Mouse (Mus musculus) heart, postnatal 14 days (tissue): ENCODE data around the gene Pnliprp1. TPM values are rescaled to one million over a fixed set of nuclear protein-coding genes. Genes with fewer than 3 reads are reported as not detected.

Experiments used
- DNase-seq, 2 experiments: peaks; one replicate each; pipeline ENCODE4 v3.0.0; 2021 to 2022
- intact Hi-C: fragments of 180-260 bp; cut with DNase I; formaldehyde crosslinking; loops from one replicate; pipeline ENCODE4 v1.15.1; 2025
- long read RNA-seq, 2 experiments: library from polyadenylated mRNA; stranded (forward); transcript quantifications; one replicate each; pipeline ENCODE4 v2.0.0; 2021
- total RNA-seq, 2 experiments: library from RNA; stranded (reverse); gene quantifications; 2 replicates each; pipeline ENCODE4 v1.2.3; 2021

The Pnliprp1 gene
- total RNA-seq = not detected
- long read RNA-seq, experiment 1 = 0 reads
- long read RNA-seq, experiment 2 = 0 reads

DNA sequence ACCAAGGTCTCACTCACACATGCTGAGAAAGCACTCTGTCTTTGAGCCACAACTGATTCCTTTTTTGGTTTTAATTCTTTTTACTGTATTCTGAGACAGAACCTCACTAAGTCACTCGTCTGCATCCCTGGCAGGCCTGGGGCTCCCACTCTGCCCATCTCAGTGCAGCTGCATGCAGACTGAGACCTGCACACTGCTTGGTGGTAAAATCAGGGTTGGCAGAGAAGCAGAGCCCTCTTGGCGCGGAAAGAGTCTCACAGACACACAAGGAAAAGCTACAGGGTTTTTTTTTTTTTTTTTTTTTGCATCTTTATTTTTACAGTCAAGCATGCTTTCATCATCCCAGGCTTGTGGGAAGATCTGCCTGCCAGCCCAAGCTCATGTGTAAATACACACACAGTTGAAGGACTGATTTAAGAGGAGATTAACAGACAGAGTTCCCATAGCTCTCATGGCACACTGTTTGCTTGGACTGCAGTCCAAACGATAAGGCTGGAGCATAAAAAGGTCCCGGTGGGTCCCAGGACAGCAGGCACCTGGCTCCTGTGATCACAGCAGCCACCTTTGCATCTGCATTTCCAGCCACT is at the start of gene Pnliprp1:
Gene Pnliprp1, plus strand, starts transcription at position 443 of the 587 bp plus-strand sequence.
- intact Hi-C loops = no loop called here
- no peak for DNase-seq

DNA sequence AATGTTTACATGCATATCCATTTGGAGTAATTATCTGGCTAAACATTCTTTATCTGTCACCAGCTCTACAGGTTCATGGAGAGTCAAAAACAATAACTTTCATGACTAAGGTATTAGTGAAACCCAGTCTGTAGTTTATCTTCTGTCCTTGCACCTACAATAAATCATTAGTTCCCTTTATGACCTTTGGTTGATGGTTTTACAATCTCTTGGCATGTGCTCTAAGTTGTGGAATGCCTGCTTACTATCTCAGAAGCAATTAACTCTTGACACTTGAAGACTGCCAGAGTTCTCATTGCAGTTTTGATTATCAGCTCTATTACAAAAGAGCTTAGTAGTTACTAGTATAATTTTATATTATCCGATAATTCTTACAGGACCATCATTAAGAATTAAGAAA is 39.8 kb upstream of the Pnliprp1 start:
- intact Hi-C loops = no loop called here
- no peak for DNase-seq

DNA sequence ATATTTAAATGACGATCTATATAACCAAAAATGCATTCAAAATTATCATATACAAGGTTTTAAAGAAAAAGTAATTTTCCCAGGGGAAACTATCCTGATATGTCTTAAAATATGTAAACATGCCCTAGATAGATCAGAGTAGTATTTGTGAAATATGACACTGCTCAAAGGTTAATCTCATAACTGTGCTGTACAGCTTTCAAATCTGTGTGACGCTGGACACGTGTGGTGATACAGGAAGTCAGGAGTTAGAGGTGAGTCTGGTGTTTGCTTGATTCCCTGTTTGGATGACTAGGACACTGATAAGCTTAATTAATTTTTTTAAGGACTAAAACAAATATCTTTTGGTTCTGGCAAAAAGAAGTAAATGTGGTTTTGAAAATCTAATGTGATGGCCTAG is 33.4 kb upstream of the Pnliprp1 start:
- DNase-seq = no peak
- intact Hi-C loops = no loop called here

DNA sequence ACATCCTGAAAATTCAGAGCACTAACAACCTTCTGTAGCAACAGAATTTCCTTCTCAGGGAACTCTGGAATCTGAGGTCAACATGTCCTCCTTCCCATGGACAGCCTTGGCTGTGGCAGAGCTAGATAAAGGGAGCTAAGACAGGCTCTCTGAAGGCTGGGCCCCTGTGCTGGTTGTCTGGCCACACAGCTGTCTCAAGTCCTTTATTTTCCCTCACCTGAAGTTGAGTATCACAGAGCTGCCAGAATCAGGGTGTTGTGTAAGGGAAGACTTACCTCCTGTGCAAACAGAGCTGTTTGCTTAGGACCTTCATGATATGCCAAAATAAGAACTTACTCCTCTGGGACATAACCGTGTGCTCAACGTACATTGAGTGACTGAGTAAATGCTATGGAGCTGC is 32.5 kb upstream of the Pnliprp1 start:
- intact Hi-C loops = no loop called here
- no peak for DNase-seq

DNA sequence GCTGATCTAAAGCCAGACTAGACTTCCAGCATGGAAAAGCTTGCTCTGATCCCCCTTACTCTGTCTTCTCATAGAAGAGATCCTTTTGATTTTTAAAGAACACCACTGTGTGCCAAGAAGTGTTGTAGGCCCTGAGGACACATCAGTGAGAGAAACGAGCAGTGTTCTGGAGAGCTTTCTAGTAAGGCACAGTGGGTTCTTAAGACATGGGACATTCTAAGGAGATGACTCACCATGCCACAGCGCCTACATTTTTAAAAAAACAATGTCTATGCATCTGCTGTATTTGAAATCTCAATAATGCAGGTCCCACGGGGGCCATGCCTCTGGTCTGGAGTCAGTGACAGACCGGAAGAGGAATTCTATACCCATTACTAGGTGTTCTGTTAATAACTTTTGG is 24.1 kb upstream of the Pnliprp1 start:
- intact Hi-C loops = no loop called here
- DNase-seq = no peak

DNA sequence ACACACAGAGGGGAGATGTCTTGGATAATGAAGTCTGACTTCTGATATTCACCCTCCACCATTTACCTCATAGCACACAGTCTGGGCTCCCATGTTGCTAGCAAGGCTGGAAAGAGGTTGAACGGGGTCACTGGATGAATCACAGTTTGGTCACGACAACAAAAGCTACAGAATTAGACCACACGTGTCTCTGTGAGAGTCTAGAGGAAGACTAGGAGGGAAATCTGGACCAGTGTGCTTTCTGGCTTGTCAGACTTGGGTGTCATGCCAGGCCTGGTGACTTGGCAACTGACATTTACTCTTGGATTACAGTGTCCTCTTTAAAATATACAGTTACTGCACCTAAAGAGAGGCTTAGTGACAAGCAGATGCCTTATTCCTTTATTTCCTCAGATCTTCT is 20.1 kb upstream of the Pnliprp1 start:
- intact Hi-C loops = no loop called here
- peak in 1 of 2 experiments; percentile 7 for DNase-seq

DNA sequence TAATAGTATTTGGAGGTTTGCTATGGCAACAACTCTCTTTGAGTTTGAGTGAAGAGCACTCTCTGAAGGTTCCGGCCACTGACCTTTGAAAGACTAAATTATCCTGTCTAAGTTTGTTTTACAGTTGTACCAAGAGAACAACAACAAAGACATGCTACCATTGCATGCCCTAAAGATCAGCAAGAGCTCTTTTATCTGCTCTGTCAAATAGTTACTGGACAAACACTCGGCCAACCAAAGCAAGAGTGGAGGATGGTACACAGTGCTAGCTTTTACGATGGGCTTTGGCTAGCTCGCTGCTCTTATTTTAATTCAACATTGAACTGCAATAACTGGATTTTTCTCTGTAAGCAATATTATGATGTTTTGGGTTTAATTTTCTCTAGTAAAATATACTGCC is 10.8 kb upstream of the Pnliprp1 start:
- DNase-seq = no peak
- intact Hi-C loops = no loop called here

DNA sequence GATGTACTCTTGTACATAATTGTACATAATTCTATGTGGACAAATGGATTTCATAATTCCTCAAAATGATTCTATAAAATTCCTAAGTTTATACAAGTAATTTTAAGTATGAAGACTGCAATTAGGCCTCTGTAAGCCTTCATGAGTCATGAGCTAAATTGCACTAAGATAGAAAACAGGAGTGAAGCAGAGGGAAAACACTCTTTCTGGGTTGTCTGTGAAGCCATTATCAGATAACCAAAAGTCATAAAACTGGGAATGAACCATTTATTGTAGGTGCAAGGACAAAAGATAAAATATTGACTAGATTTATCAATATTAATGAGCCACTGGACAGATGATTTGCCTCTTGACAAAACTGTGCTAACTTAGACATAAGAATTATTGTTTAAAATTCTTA is 8.2 kb upstream of the Pnliprp1 start:
- intact Hi-C loops = no loop called here
- no peak for DNase-seq

DNA sequence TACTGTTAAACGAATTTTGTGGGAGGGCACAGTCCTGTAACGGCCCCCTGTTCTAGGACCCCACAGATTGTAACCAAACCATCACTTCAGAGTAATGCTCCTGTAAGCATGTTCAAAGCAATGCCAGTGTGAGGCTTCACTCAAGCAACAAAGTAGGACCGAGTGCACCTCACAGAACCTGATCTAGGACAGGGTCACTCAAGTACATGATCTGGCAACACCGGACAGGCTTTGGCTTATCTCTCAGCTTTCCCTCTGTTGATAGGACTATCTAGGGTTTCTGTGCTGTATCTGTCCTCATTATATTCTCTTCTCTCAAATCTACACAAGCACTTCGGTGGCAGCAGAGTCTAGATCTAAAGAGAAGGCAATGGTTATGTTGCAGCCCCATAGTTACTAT is 2.1 kb upstream of the Pnliprp1 start:
- DNase-seq = no peak
- intact Hi-C loops = no loop called here

DNA sequence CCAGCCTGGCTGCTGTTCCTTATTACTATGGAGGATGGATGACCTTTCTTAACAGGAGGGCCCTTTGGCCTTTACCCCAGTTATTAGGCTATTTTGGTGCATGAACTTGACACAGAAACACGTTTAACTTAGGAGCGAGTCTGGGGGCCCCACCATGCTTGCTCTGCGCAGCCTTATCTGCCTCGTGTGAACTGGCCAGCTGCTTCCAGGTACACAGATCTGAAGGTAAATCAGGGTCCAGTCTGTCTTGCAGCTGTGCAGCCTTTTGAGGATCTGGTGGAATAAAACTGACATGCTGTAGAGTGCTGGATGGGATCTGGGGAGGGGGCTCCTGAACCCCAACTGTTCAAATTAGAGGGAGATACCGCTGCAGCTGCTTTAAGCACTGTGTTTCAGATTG is 931 bp upstream of the Pnliprp1 start:
- intact Hi-C loops = no loop called here
- no peak for DNase-seq

DNA sequence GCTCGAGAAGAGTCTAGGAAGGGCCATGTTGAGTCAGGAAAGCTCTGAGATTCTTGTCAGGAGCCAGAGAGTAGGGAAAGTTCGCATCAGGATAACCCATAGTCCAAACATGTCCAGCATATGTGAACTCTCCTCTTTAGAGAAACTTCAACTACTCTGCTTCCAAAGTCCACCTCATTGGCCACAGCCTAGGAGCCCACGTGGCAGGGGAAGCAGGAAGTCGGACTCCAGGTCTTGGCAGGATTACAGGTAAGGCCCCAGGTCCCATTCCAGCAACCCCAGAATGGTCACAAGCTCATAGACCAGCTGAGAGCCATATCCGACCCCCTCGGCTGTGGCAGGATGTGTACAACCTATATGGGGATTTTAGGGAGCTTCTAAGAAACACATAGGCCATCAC is 4.5 kb downstream of the Pnliprp1 start:
- intact Hi-C loops = no loop called here

DNA sequence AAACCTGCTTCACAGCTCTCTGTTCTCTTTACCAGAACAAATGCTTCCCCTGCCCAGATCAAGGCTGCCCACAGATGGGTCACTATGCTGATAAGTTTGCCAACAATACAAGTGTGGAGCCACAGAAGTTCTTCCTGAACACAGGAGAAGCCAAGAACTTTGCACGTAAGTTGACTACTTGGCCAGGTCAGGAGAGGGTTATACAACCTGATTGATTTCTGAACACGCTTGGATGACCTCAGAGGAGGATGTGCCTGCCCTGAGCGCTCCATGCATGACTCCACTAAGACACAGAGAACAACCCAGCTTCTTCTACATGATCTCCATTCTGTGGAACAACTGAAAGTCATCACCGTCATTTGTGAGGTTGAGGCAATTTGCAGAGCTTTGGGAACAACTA is 9.4 kb downstream of the Pnliprp1 start:
- no peak for DNase-seq
- intact Hi-C loops = no loop called here

More for the DNA sequence above, 4.5 kb downstream of the Pnliprp1 start:
- no peak for DNase-seq

DNA sequence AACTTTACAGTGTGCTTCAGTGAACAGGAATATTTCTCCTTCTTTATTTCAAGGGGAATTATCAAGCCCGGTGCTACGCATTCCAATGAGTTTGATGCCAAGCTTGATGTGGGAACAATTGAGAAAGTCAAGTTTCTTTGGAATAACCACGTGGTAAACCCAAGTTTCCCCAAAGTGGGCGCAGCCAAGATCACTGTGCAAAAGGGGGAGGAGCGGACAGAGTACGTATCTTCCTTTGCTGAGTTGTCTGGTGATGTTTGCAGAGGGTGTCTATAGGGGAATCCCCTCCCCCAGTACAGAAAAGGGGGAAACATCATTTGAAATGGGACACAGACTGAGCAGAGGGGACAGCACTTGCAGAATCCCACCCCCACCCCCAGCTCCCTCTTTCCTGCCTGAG is 12.3 kb downstream of the Pnliprp1 start:
- intact Hi-C loops = no loop called here
- no peak for DNase-seq

DNA sequence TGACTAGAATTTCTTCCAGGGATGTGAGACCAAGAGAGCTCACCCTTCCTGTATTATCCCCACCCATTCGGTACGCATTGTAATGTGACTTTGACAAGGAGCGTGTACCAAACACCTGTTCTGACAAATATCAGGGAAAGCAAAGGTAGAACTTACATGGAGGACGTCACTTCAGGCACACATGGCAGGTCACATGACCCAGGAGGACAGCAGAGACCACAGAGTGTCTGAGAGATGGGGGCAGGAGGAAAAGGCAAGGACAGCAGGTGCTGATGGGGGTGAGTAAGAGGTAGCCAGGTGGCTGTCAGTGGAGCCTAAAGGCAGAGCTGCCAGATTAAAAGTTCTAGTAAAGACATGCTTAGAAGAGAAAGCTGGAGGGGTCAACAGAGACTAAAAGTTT is 14.0 kb downstream of the Pnliprp1 start:
- no peak for DNase-seq
- intact Hi-C loops = no loop called here

DNA sequence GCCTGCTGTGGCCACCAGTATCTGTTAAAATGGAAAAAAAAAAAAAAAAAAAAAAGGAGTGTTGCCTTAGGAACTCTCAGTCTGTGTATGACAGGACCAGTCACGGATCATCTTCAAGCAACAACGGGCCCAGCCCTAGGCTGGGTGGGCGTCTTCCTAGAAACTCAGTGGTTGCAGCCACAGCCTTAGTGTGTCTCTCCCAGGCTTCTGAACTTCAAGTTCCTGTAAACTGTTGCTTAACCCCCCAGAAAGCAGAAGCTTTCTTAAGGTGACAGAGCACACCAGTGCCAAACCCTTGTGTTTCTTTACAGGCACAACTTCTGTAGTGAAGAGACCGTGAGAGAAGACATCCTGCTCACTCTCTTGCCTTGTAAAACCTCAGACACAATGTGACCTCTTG is 15.0 kb downstream of the Pnliprp1 start:
- intact Hi-C loops = no loop called here

DNA sequence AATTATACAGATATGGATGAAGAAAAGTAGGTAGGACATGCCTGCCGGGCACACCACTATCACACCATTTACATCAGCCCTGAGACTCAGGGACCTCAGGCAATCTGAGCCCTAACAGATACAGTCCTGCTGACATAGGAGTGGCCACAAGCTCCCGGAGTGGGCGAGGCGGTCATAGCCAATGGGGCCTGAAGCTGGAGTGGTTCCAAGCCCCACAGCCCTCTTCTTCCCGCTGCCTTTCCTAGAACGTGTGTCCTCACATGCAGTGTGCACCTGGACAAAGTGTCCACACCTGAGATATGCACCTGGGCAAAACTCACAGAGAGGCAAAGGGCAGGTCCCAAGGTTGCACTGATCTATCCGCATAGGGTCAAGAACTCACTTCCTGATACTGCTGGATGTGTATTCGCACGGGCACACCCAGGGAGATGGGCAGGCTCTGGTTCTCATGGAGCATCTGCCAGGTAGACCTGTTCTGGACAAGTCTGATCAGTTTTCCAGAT is 18.9 kb downstream of the Pnliprp1 start:
- no peak for DNase-seq
- intact Hi-C loops = no loop called here

More for the DNA sequence above, 15.0 kb downstream of the Pnliprp1 start:
- no peak for DNase-seq

DNA sequence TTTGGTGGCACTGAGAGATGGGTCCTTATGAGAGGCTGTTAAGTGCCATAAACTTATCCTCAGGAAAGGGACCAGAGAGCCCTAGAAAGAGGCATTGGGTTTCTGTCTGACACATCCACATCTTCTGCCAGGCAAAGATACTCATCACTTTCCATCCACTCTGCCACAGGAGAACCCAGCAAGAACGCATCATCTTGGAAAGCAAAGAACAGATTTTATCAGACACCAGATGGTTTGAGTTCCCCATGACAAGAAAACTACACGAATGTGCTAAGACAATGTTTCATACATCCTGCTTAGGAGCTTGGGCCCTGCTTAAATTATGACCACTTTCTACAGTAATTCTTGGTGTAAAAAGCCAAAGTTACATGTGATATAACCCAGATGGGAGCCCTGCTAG is 22.1 kb downstream of the Pnliprp1 start:
- no peak for DNase-seq
- intact Hi-C loops = no loop called here

DNA sequence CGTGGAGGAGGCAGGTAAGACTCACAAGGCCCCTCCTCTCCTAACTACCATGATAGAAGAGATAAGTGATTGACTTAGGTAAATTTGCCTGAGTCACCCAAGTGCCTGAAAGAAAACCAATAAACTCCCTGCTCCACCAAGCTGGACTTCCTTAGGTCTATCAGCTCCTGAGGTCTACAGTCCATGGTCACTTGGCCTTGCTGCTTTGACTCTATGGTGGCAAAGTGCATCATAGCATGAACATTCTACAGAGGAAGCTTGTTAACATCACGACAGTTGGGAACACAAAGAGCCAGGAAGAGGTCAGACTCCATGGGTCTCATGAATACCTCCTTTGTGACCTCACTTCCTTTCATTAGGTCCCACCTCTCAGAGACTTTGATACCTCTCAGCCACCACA is 22.8 kb downstream of the Pnliprp1 start:
- intact Hi-C loops = no loop called here
- no peak for DNase-seq

DNA sequence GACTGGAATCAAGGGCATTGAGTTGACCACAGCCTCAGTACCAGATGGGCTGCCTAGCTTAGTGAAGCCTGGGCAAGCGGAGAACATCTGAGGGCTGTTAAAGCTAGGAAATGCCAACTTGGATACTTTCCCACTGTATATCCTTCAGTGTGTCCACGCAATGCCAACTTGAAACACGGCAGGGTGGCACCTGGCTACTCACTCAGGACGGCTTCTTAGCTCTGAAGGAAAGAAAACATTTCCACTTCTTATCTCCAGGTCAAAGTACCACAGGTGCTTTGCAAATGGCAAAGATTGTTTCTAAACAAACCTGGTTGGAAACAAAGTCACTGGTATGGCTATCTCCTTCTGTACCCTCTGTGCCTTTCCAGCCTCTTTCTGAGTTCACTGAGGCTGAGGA is 30.2 kb downstream of the Pnliprp1 start:
- intact Hi-C loops = no loop called here

DNA sequence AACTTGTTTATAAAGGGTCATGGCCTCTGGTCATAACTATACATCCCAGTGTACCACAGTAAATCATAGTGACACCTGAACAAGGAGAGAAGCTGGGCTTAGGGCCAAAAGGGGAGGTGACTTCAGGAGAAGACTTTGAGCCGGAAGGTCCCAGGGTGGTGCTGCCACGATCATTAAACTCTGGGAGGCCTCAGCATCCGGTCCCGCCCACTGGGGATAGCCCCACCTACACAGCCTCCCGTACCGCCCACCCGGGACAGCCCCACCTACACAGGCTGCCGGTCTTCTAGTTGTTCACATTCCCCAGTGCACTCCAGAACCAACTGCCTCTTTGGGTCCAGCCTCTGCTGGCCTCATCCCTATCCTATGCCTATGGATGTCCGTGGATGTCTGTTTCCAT is 30.7 kb downstream of the Pnliprp1 start, which contains the start of gene Pnliprp2:
Gene Pnliprp2, plus strand, starts transcription at position 297 of the 400 bp plus-strand sequence.
- intact Hi-C loops = no loop called here
- no peak for DNase-seq

More for the DNA sequence above, 30.2 kb downstream of the Pnliprp1 start:
- DNase-seq = no peak

DNA sequence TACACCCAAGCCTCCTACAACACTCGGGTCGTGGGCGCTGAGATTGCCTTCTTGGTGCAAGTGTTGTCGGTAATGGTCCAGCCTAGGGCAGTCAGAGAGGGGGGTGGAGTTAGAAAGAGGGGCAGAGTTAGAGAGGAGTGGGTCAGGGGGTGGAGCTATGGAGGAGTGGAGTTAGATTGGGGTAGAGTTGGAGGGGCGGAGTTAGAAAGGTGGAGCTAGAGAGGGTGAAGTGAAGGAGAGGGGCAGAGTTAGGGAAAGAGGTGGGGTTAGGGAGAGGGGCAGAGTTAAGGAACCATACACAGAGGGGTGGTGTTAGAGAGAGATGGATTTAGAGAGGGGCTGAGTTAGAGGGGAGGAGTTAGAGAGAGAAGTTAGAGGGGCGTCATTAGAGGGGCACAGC is 33.6 kb downstream of the Pnliprp1 start:
- intact Hi-C loops = loop anchor here (5.0 kb wide), 1 partner anchor 435 kb away; no protein-coding TSS in a partner anchor

DNA sequence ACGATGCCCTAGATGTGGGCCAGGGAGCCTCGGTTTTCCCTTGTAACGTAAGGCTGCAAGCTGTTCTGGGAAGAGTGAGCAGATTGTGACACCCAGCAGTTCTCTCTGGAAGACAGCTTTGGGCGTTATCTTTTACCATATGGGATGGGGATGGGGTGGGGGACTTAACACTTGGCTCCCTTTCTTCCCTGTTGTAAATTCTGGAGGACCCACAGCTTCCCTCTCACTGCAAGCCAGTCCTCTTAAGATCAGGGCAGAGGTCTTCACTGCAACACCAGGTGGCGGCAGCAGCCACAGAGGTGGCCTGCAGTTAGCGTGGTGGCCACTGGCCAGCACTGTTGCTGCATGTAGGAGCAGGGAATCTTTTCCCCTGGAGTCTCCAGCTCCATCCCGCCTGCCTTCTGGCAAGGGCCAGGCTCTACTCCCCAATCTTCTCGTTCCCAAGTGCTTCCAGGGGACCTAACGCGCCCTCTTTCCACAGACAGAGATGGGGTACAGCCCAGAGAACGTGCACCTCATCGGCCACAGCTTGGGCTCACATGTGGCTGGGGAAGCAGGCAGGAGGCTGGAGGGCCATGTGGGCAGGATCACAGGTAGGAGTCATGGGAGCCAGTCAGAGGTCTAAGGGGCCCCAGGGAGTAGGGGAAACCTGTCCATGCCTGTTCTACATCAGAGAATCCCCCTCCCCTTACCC is 34.3 kb downstream of the Pnliprp1 start:
- intact Hi-C loops = loop anchor here (1.0 to 5.0 kb wide), 2 partner anchors 141 to 434 kb away; no protein-coding TSS in a partner anchor
- DNase-seq = peak; percentile 75 to 83

More for the DNA sequence above, 33.6 kb downstream of the Pnliprp1 start:
- DNase-seq = no peak
